Mouse (Mus musculus): ENCODE measurements around the gene Cd244a. TPM values are rescaled to one million over a fixed set of nuclear protein-coding genes. Genes with fewer than 3 reads are reported as not detected.

Cd244a gene
- polyA plus RNA-seq, 1 experiment: not detected

- H3K4me1 ChIP-seq (ENCODE audit: control insufficient read depth, insufficient read depth, low read length): no peaks in the 10 kb centered on the region
- no peak for TF ChIP-seq CTCF (IDR thresholded peaks at IDR 0.05; ENCODE audit: insufficient read depth, low read depth, low read length)
- no peak for TF ChIP-seq POLR2A (IDR thresholded peaks at IDR 0.05; ENCODE audit: insufficient read depth, low read depth, low read length)
- WGBS: 70% methylated on average over 5 of the region's 5 CpGs
- no peak overlapping the region for H3K4me3 ChIP-seq (ENCODE audit: insufficient read depth, low read depth, low read length)
- no peak overlapping the region for H3K27ac ChIP-seq (ENCODE audit: insufficient read depth, low read depth, low read length)
These were observed 99.6 kb downstream of the Cd244a start for GRCm38 (mm10) chr1:171658561-171658991.

Other genes with a start within 250 kb of the Cd244a start
- gene Dedd, start 230.0 kb upstream of the Cd244a start, polyA plus RNA-seq (2012; ENCODE audit: insufficient read depth, insufficient read length, low replicate concordance, missing spikeins): not detected in 2 replicates
- gene Nit1, start 213.5 kb upstream of the Cd244a start, polyA plus RNA-seq (2012; ENCODE audit: insufficient read depth, insufficient read length, low replicate concordance, missing spikeins): not detected in 2 replicates
- gene Pfdn2, start 213.5 kb upstream of the Cd244a start, polyA plus RNA-seq (2012; ENCODE audit: insufficient read depth, insufficient read length, low replicate concordance, missing spikeins): not detected in 2 replicates
- not detected in 2 replicates for gene Klhdc9, start 198.4 kb upstream of the Cd244a start, polyA plus RNA-seq (2012; ENCODE audit: insufficient read depth, insufficient read length, low replicate concordance, missing spikeins)
- gene Nectin4, start 189.1 kb upstream of the Cd244a start, polyA plus RNA-seq (2012; ENCODE audit: insufficient read depth, insufficient read length, low replicate concordance, missing spikeins): not detected in 2 replicates
- 90.1 and 98.6 TPM in 2 replicates for gene Arhgap30, start 170.2 kb upstream of the Cd244a start, polyA plus RNA-seq (2012; ENCODE audit: insufficient read depth, insufficient read length, low replicate concordance, missing spikeins)
- not detected in 2 replicates for gene Usf1, start 147.9 kb upstream of the Cd244a start, polyA plus RNA-seq (2012; ENCODE audit: insufficient read depth, insufficient read length, low replicate concordance, missing spikeins)
- not detected in 2 replicates for gene Tstd1, start 140.3 kb upstream of the Cd244a start, polyA plus RNA-seq (2012; ENCODE audit: insufficient read depth, insufficient read length, low replicate concordance, missing spikeins)
- gene F11r, start 121.7 kb upstream of the Cd244a start, polyA plus RNA-seq (2012; ENCODE audit: insufficient read depth, insufficient read length, low replicate concordance, missing spikeins): not detected in 2 replicates
- not detected in 2 replicates for gene Alyref2, start 55.7 kb upstream of the Cd244a start, polyA plus RNA-seq (2012; ENCODE audit: insufficient read depth, insufficient read length, low replicate concordance, missing spikeins)
- gene Itln1, start 23.9 kb upstream of the Cd244a start, polyA plus RNA-seq (2012; ENCODE audit: insufficient read depth, insufficient read length, low replicate concordance, missing spikeins): not detected in 2 replicates
- not detected in 2 replicates for gene Ly9, start 48.2 kb downstream of the Cd244a start, polyA plus RNA-seq (2012; ENCODE audit: insufficient read depth, insufficient read length, low replicate concordance, missing spikeins)
- gene Slamf7, start 93.8 kb downstream of the Cd244a start, polyA plus RNA-seq (2012; ENCODE audit: insufficient read depth, insufficient read length, low replicate concordance, missing spikeins): not detected in 2 replicates
- gene Cd48, start 122.8 kb downstream of the Cd244a start, polyA plus RNA-seq (2012; ENCODE audit: insufficient read depth, insufficient read length, low replicate concordance, missing spikeins): not detected in 2 replicates
- gene Slamf1, start 207.9 kb downstream of the Cd244a start, polyA plus RNA-seq (2012; ENCODE audit: insufficient read depth, insufficient read length, low replicate concordance, missing spikeins): not detected in 2 replicates

Data from olfactory bulb, adult 2 months (tissue).